Mouse (Mus musculus): Measurements from ENCODE around the gene Ifitm3.

GRCm38 (mm10) chr7:141011238-141011770, 734 bp upstream of the Ifitm3 start:
- TF ChIP-seq CTCF (IDR thresholded peaks at IDR 0.05; ENCODE audit: borderline replicate concordance, insufficient read depth, low read length) (no peak), POLR2A (IDR thresholded peaks at IDR 0.05; ENCODE audit: low read depth, low read length) (no peak)

Measured in embryonic fibroblast, embryonic 13.5 days (primary cell).